Mouse (Mus musculus) CD4-positive, CD25-positive, alpha-beta regulatory T cell, adult 4 months (primary cell): ENCODE results near the gene Vps9d1. TPM values are rescaled to one million over a fixed set of nuclear protein-coding genes. Genes with fewer than 3 reads are reported as not detected.
"Not testable (repeated sequence)": the region's sequence is repeated elsewhere in the genome, so short reads cannot be mapped to it uniquely, and the experiment has no call there.

ENCODE experiments used
- ATAC-seq: one replicate; pipeline ENCODE4 v1.8.0; 2017
- polyA plus RNA-seq, 2 experiments: library from polyadenylated mRNA; unstranded; fragments of 100-300 nt; shearing (Covaris generic); gene quantifications; one replicate each; pipeline ENCODE4 v1.2.1; 2017

The Vps9d1 gene
- polyA plus RNA-seq, 2 experiments from 2014 or later = 9.1 to 10.1 TPM

DNA sequence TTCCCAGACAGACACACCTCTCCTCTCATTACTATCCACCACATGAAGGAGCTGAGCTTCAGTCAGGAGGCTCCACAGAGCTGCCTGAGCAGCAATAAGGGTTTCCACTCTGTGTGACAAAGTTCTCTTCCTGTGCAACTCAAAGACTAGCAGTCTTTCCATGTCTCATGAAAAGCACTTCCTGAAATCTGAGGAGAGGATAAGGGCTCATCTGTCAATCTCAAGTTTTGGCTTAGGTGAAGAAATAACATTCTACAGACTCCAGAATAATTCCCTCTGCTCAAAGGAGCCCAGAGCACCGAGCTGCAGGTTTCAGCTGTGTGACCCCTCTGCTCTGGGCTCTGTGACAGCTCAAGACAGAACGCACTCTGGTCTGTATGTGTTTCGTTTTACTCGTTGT is 1.2 kb downstream of the Vps9d1 start:
- no peak for ATAC-seq

DNA sequence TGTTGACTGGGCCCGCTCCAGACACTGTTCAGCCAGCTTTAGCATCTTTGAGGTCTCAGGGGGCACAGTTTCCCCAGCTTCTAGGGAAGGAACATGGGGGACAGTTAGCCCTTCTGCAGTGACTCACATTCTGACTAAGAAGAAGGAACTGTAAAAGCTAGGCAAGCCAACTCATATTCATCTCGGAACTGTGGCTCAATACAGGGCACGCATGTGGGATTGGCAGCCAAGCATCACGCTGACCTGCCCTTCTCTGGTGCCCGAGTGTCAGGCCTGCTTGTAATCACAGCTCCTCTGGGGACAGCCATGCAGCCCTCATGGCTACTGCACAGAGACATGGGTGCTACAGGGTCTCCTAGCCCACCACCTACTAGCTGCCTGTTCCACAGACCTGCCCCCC is 3.2 kb downstream of the Vps9d1 start:
- no peak for ATAC-seq

DNA sequence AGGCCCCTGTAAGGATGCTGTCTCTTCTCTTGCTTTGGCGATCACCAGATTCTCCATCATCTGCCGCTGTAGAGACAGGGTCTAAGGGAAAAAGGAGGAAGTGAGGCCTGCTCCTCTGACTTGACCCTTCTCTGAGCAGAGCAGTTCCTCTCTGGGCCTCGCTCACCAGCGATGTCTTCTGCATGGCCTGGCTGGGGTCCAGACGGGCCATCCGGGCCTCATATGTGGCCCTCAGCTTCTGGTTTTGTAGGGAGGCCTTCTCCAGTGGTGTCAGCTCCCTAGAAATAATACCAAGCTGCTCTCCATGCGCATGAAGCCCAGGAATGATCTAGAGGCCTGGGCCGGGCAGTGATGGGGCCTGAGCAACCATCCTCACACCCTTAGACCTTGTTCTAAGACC is 5.6 kb downstream of the Vps9d1 start:
- ATAC-seq = no peak

DNA sequence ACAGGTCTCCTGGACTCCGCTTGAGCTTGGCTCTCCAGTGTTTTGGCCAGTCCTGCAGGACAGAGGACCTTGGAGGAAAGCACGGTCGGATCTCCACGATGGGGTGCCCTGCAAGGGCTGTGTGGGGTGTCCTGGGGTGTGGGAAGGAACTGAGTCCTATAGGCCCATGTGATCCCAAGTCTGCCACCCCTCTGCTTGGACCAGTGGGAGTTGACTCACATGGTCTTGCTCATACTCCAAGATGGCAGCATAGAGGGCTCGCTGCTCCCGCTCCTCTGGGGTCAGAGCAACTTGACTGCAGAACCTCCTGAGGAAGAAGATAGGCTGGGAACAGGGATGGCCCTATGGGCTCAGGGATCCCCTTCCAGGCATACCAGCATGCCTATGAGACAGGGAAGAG is 6.4 kb downstream of the Vps9d1 start:
- no peak for ATAC-seq

DNA sequence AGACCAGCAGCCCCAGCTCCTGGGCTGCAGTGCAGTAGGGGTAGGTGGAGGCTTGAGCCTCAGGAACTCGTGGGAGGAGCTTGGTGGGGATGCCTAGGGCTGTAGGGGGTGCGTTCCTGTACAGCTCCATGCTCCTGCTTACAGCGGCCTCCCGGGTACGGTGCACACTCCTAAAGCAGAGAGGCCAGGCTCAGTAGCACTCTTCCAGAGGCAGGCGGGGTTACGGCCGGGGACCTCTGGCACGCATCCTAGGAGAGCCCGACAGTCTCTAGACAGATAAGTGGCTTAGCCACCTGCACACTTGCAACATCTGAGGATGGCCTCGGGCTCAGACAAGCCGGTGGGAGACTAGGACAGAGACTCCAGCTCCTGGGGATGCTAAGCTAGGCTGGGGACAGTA is 8.6 kb downstream of the Vps9d1 start:
- no peak for ATAC-seq

DNA sequence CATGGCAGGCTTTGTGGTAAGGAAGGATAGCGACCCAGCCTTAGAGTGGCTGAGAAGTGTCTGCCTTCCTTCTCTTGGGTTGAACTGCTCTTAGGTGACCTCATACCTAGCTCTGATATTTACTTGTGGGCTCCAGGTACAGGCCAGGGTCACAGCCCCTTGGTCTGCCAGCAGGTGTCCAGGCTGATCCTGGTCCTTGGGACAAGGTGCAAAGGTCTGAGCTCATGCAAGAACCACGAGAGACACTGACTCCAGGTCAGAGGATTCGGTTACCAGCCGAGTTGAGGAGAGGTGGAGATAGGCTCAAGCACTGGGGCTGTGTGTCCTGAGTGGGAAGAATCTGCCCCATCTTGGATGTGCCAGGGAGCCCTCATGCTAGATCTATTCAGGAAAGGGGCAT is 9.8 kb downstream of the Vps9d1 start:
- no peak for ATAC-seq

DNA sequence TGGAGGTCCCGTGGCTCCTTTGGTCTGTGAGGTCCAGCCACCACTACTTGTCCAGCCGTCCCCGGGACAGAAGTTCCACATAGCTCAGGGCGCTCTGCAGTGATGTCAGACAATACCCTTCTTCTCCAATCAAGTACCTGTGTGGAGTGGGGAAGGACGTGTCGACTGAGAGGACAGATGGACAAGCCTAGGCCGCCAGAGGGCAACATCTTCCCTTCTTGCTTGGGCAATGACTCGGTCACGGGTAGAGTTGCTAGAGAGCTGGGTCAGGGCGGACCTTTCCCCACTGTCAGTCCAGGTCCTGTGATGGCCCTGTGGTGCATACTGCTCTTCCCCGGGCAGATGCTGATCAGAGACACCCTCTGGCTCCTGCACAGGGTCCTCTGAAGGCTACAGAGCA is 11.1 kb downstream of the Vps9d1 start:
- no peak for ATAC-seq

DNA sequence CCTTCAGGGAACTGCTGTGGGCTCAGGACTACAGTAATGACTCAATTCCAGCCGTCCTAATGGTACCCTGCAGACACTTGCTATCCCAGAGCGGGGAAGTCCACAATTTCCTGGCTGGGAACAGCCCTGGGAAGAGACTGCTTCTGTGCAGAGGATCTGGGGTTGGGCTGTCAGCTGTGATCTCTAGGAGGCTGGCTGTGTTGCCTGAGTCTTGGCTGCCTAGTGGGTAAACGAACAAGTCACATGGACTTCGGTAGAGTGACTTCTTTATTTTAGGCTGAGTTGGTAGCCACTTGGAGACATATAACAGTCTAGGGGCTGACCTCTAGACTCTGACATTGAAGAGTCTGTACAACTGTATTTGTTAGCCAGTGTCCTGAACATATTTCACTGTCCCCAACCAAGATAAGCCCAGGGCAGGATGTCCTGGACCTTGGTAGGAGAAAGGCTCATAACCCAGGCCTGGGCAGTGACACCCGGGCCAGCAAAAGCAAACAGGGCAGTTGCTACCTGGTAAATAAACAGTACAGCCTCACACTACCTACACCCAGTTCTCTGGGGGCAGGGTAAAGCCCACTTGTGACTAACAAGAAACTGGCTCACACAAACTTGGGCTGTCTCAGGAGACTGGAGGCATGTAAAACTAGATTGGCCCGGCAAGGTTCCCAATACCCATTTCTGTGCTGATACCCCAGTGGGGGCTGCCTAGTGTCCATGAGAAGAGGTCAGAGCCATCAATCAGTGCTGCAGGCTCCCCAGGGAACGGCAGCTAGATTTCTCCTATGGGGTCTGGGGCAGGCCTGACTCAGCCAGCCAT is 11.8 kb downstream of the Vps9d1 start:
- no peak for ATAC-seq

DNA sequence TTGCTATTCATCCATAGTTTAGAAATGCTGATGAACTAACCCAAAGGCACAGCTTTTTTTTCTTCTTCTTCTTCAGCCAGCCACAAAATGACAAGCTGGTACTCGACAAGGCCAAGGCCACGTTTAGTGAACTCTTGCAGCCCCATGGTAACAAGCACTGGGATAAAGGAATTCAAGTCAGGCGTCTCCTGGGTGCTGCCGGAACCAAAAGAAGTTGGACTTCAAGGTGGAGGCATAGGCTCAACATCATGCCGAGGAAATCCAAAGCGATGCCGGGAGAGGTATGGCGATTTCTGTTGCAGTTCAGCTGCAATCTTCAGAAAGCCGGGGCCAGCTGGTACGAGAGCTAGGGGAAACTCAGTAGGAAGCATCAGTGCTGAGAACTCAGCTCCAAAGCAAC is 14.8 kb downstream of the Vps9d1 start:
- no peak for ATAC-seq

DNA sequence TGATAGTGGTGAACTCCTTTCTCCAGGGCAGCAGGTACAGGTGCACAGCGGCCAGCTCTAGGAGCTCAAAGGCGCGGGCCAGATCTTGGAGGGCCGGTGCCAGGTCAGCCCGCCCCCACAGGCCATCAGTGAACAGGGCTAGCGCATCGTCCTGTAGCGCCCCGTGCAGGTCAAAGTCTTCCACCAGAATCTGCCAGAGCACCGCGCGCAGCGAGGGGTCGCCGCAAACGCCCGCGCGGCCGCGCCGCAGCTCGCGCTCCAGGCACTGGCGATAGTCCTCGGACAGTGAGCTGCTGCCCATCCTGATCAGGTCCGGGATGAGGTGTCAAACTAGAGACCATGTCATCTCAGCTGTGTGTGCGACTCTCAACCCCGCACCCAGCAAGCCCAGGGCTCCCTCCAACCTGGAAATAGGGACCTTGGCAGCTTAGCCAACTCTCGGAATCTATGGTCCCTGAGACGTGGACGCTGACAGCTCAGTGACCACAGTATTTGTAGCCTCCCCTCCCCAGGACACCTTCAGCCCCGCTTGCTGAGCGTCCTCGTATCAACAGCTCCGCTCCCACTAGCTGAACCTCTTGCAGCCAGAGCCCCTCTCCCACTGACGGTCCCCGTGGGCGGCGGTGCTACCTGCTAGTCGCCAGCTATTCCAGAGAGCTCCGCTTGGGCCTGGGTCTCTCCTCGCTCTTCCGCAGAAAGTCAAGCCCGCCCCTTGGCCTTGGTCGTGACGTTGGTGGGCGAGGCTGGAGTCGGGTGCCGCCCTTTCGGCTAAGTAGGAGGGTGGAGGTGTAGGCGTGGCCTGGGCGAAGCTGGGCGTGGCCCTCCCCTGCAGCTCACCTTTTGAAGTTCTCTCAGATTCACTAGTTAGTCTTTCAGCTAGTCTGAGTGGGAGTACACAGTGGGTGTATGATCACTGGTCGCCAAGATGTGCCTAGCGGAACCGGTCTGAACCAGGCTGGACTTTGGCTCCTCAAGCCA is 18.3 kb downstream of the Vps9d1 start, which contains the start of gene Spata2l:
Spata2l (minus strand) TSS at position 714 of the 978 bp plus-strand sequence.
- ATAC-seq = peak; percentile 100

DNA sequence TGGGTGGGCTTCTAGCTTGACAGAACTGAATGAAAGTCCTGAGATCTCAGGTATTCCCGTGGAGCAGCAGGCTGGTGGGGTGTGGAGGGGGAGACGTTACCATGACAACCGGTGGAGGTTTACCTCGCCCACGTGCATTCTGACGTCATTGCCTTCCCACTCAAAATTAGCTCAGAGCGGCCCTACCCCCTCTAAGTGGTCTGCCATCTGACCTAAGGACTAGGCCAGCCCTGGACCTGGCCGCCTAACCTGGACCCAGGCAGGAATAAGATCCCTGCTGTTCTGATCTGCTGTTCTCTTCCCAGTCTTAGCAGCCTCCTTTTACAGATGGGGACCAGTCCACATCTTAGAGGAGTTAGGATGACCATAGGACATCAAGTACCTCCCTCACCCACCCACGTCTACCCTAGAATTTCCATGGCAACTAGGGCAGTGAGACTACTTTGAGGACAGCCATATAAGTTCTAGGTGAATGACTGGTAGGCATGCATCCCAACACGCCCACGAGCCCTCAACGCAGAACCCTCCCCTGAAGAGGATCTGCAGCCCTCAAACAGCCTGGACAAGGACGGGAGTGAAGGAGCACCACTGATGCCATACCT is 19.1 kb downstream of the Vps9d1 start:
- no peak for ATAC-seq

DNA sequence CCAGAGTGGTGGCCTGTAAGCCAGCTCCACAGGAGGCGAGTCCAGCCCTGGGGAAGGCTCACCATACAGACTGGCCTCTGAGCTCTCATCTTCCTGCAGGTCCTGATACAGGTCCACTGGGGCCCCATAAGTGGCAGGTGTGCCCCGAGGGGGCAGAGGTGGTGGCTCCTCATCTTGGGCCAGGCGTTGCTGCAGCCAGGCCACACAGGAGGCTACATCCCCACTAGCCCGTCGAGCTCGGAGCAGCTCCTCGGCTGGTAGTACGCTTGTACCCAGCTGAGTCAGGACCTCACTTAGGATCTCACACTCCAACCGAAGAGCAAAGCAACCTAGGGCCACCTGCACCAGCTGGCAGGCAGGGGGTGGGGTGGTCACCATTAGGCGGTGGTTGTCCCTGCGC is 20.4 kb downstream of the Vps9d1 start:
- ATAC-seq = no peak

DNA sequence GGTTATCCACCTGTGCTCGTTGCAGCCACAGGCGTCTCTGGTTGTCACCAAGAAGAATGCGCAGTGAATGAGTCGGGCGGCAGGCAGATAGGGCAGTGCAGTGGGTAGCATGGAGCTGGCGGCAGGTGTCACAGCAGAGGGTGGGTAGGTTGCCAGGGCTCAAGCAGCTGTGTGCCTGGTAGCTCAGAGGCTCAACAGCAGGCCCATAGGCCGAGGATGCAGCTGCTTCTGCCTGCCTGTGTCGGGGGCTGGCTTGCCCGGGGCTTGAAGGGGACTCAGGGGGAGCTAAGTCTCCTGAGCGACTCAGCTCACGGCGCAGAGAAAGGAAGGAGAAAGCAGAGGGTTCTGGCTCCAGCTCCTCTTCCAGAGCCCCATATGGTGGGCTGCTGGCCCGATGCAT is 20.8 kb downstream of the Vps9d1 start:
- ATAC-seq = no peak

DNA sequence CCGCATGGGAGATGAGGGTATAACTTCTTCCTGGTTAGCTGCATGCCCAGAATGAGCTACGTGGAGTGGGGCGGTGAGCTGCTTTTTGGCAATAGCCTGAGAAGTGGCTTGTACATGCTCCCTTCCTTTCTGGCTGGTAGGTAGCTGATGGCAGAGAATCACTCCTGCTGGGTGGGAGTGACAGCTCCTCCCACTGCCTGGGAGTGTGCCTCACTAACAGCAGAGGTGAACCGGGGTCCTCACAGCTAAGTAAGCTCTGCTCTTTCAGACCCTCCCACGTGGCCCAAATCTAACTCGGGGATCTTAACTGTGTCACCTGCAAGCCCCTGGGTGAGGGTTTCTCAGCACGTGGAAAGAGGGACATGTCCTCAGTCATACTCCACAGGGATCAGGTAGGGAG is 21.6 kb downstream of the Vps9d1 start:
- no peak for ATAC-seq

DNA sequence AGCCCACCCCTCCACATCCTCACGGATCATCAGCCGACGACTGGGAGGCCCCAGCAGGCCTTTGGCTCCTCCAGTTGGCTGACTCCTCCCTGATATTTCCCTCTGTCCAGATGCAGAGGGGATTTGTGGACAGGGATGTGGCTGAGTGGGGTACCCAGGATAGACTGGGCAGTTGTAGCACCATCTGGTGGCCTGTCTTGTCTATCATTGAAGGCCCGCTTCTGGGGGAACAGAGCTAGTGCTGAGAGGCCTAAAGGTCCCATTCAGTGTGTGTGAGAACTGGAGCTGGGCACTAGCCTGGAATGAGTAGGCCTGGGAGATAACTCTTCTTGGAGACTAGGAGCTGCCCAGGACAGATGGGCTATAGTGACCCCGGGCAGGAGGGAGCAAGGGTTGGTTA is 22.4 kb downstream of the Vps9d1 start:
- ATAC-seq = no peak

DNA sequence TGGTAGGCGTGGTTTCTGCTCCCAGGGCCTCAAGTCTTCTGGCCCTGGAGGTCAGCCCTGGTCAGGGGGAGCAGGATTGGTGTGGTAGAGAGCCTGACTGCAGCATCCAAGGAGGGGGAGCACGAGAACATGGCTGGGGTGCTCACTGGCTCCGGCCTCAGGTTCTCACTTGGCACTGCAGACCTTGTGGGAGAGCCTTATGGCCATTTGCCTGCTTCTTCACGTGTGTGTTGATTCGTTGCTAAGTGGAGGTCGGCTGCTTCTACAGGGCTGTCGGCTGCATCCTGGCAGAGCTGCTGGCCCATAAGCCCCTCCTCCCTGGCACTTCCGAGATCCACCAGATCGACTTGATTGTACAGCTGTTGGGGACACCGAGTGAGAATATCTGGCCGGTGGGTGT is 23.8 kb downstream of the Vps9d1 start:
- not testable (repeated sequence) for ATAC-seq

DNA sequence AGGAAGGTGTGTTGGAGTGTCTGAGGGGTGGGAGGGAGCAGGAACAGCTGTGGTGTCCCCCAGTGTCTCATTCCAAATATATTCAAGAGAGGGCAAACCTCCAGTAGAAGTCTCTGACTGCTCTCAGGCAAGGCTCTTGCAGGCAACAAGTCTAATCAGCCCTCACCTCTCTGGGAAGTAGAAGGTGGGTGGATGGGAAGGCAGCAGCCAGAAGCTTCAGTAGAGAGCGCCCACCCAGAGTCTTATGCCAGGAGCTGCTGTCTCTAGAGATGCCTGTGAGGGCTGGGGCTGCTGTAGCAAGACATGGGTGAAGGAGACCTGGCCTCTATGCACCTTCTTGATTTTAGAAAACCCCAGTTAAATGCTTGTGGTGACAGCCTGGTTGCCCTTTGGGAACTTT is 25.7 kb downstream of the Vps9d1 start:
- no peak for ATAC-seq

DNA sequence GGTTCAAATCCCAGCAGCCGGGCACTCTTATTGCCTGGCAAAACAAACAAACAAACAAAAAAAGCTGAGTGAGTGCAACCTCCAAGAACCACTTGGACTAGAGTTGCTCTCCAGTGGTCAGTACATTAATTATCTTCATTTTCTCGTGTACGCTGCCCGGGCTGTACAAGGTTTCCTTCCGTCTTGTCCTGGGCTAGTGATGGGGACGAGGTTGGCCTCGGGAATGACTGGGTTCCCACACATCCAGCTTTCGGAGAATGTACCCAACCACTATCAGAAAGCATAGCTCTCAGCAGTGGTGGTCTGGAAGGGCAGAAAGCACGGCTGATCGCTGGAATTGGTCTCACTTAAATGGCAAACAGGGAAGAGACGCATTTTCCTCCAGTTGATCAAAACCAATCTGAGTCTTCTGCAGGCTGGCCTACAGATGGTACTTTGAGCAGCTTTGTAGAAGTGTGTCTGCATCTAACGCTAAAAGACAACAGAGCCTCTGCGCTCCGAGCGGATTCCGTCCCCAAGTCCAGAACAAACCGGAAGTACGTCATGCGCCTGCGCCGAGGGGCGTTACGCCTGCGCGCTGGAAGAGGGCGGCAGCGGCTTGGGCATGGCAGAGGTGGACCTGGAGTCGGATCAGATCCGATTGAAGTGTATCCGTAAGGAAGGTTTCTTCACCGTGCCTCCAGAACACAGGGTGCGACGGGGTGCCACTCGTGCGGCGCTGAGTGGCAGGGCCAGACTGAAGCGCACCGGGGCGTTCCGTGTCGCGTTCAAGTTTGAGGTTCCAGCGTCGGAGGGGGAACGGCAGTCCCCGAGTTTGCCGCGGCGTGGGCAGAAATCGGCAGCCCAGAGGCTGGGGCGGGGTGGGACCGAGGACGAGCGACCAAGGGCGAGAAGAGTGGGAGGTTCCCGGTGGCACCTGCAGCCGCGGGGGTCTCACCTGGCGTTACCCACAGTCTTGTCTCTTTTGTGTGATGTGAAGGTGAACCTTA is 29.6 kb downstream of the Vps9d1 start, which contains the start of gene Cdk10:
Cdk10 (plus strand) TSS at position 565 of the 989 bp plus-strand sequence.
- peak; percentile 92 for ATAC-seq

DNA sequence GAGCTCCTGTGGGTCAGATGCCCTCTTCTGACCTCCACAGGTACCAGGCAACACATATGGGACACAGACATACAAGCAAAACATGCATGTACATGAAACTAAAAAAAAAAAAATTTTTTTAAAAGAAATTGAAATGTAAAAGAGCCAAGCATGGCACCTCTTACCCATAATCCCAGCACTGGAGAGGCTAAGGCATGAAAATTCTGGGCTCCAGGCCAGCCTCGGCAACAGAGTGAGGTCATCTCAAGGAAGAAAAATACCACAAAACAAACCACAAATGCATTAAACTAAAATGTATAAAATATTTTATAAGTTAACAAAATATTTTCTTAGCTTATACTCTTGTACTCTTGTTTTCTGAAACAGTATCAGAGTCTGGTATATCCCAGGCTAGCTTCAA is 33.2 kb downstream of the Vps9d1 start:
- ATAC-seq = no peak

DNA sequence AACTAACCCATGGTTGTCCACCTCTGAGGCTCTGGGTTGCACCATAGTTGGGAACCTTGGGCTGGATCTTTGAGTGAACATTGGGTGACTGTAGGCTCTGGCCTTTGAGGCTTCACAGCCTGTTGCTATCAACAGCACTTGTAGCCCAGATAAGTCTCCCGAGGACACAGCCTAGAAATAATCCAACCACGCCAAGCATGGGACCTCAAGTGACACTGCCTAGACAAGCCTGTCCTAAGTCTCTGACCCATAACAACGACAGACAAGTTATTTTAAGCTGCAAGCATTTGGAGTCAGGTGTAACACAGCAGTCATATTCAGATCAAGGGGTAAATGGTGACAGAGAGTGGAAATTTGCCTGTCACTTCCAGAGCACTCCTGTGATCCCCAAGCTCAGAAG is 38.7 kb downstream of the Vps9d1 start:
- no peak for ATAC-seq

DNA sequence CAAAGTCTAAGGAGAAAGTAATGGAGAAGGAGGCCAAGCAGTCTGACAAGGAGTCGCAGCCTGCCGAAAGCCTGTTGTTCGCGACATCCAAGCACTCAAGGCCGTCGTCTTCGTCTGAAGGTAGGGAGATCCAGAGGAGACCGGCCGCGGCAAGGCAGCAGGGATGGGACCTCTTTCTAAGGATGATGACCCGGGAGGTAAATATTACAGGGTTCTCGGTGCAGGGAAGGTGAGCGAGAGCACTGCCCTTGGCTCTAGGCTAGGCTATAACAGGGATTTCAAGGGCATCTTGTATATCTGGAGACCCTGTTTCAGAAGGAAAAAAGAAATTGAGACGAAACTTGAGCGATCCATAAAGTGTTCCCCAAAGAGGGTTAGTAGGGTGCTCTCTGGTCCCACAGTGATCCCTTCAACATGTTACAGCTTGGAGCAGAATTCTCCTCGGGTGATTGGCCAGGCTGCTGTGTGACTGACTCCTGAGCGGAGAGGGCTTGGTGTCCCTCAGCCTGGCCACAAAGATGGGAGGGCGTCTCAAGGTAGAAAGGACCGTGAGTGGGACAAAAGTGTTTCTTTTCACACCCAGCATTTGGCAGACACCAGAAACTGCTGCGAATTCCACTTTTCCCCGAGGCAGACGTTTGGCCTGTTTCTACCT is 40.9 kb downstream of the Vps9d1 start:
- ATAC-seq = no peak
